Mouse (Mus musculus) embryonic facial prominence, embryonic 14.5 days (tissue): ENCODE results near the gene Apbb2. TPM values are rescaled to one million over a fixed set of nuclear protein-coding genes. Genes with fewer than 3 reads are reported as not detected.

ENCODE experiments used
- ATAC-seq: fragments of 200-750 bp; cut with Nextera tagmentation; 2 replicates; pipeline ENCODE4 v1.8.0; 2017; ENCODE audit warnings: low read depth, moderate number of reproducible peaks, moderate TSS enrichment
- DNase-seq: peaks from one replicate; pipeline ENCODE4 v3.0.0-alpha.2; 2015; ENCODE audit warnings: low spot score
- H3K27ac ChIP-seq: fragments of 300-500 bp; sonication (generic); replicated peaks from 2 replicates; pipeline ENCODE4 v1.5.1; 2014; ENCODE audit warnings: low read depth, mild to moderate bottlenecking, low read length, moderate library complexity
- H3K27me3 ChIP-seq: fragments of 300-500 bp; sonication (generic); replicated peaks from 2 replicates; pipeline ENCODE4 v1.6.1; 2014; ENCODE audit warnings: low read length; ENCODE audit not compliant: control insufficient read depth, insufficient read depth
- H3K36me3 ChIP-seq: fragments of 300-500 bp; sonication (generic); 2 replicates; pipeline ENCODE4 v1.6.1; 2014; ENCODE audit warnings: low read length, mixed read lengths; ENCODE audit not compliant: control insufficient read depth, insufficient read depth
- H3K4me1 ChIP-seq: fragments of 300-500 bp; sonication (generic); 2 replicates; pipeline ENCODE4 v1.6.1; 2014; ENCODE audit warnings: antibody characterized with exemption, low read length; ENCODE audit not compliant: control insufficient read depth, insufficient read depth
- H3K4me2 ChIP-seq: fragments of 300-500 bp; sonication (generic); 2 replicates; pipeline ENCODE4 v1.6.1; 2014; ENCODE audit warnings: low read depth, mild to moderate bottlenecking, low read length, moderate library complexity, mixed read lengths
- H3K4me3 ChIP-seq: fragments of 300-500 bp; sonication (generic); 2 replicates; pipeline ENCODE4 v1.5.1; 2014; ENCODE audit warnings: low read depth, mild to moderate bottlenecking, low read length
- H3K9ac ChIP-seq: fragments of 300-500 bp; sonication (generic); 2 replicates; pipeline ENCODE4 v1.6.1; 2014; ENCODE audit warnings: low read depth, mild to moderate bottlenecking, low read length, moderate library complexity, mixed read lengths
- H3K9me3 ChIP-seq: fragments of 300-500 bp; sonication (generic); 2 replicates; pipeline ENCODE4 v1.6.1; 2016; ENCODE audit warnings: low read length; ENCODE audit not compliant: control insufficient read depth
- WGBS: fragments of 180-500 bp; shearing (Covaris S2); extraction: QIAGEN DNeasy Blood & Tissue Kit; methylation state at CpG from one replicate; pipeline ENCODE4 v1.1.7; 2014; 5-methylcytosine and 5-hydroxymethylcytosine counted together
- polyA plus RNA-seq: library from polyadenylated mRNA; unstranded; fragments of >200 nt; fragmentation: Nextera tagmentation; extraction: Ambion mirVana; gene quantifications from 2 replicates; pipeline ENCODE4 v1.2.1, GENCODE M21; 2014

Gene Apbb2
- polyA plus RNA-seq, 1 experiment from 2014 or later, result 39.8 TPM

DNA sequence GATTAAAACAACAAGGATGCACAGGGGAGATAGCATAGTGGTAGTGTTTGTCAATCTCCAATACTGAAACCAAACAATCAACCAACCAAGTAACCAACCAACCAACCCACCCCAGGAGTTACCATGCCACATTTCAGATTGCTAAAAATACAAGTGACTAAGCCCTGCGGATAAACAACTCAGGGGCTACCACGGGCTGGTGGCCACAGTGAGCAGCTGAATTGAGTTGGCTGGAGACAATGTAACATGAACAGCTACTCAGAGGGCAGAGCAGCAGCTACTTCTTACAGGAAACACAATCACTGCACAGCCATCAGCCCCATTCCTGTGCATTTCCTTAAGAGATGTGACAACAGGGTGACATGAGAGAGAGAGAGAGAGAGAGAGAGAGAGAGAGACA is 274.4 kb downstream of the Apbb2 start:
- no peak for ATAC-seq
- no peak for DNase-seq
- Histone ChIP-seq H3K27me3 (no peaks in the 10 kb centered on the region), H3K9ac (no peak overlapping the region), H3K4me3 (no peak overlapping the region), H3K4me2 (no peak overlapping the region), H3K9me3 (no peaks in the 10 kb centered on the region), H3K36me3 (0 out of 2 replicates have a peak, but pooled peaks cover under 1% of the 10 kb centered on the region), H3K27ac (no peak overlapping the region), H3K4me1 (no peaks in the 10 kb centered on the region)
- WGBS, result 67% methylated on average over 2 of the region's 2 CpGs

DNA sequence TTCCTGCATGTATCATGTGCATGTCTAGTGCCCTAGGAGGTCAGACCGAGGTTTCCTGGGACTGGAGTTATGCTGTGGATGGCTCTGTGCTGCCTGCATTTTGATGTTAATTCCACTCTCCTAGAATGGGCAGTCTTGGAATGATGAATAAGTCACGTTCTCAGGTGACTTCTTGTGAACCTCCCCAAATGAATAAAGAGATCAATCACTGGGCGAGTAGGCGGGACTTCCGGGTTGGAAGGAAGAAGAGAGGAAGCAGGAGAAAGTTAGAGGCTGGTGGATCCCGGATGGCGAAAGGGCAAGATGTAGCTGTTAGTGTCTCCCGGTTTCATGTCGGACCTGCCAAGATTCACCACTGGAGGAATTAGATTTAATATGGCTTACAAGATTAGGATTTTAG is 276.3 kb downstream of the Apbb2 start:
- H3K36me3 ChIP-seq, result no peaks in the 10 kb centered on the region
- no peak for ATAC-seq
- H3K4me1 ChIP-seq, result peaks cover 8% of the 10 kb centered on the region
- no peak overlapping the region for H3K9ac ChIP-seq
- no peak overlapping the region for H3K4me2 ChIP-seq
- H3K4me3 ChIP-seq, result no peak overlapping the region
- no peak for DNase-seq
- no peaks in the 10 kb centered on the region for H3K9me3 ChIP-seq
- no peaks in the 10 kb centered on the region for H3K27me3 ChIP-seq
- WGBS, result 75% methylated on average over 9 of the region's 9 CpGs
- H3K27ac ChIP-seq, result no peak overlapping the region

GRCm38 (mm10) chr5:66341848-66342247 is 276.7 kb downstream of the Apbb2 start:
- no peak for DNase-seq
- WGBS, result 38% methylated on average over 10 of the region's 10 CpGs
- Histone ChIP-seq H3K9me3 (no peaks in the 10 kb centered on the region), H3K4me3 (no peak overlapping the region), H3K9ac (no peak overlapping the region), H3K27me3 (no peaks in the 10 kb centered on the region), H3K27ac (no peak overlapping the region), H3K36me3 (no peaks in the 10 kb centered on the region), H3K4me2 (no peak overlapping the region), H3K4me1 (peaks cover 13% of the 10 kb centered on the region)
- ATAC-seq, result no peak

GRCm38 (mm10) chr5:66340356-66341102 is 278.1 kb downstream of the Apbb2 start:
- no peak overlapping the region for H3K4me2 ChIP-seq
- no peaks in the 10 kb centered on the region for H3K27me3 ChIP-seq
- ATAC-seq (no peak), DNase-seq (peak; percentile 21)
- peaks cover 13% of the 10 kb centered on the region for H3K4me1 ChIP-seq
- no peak overlapping the region for H3K4me3 ChIP-seq
- no peaks in the 10 kb centered on the region for H3K9me3 ChIP-seq
- no peaks in the 10 kb centered on the region for H3K36me3 ChIP-seq
- no peak overlapping the region for H3K9ac ChIP-seq
- WGBS, result 68% methylated on average over 17 of the region's 17 CpGs
- H3K27ac ChIP-seq, result no peak overlapping the region

DNA sequence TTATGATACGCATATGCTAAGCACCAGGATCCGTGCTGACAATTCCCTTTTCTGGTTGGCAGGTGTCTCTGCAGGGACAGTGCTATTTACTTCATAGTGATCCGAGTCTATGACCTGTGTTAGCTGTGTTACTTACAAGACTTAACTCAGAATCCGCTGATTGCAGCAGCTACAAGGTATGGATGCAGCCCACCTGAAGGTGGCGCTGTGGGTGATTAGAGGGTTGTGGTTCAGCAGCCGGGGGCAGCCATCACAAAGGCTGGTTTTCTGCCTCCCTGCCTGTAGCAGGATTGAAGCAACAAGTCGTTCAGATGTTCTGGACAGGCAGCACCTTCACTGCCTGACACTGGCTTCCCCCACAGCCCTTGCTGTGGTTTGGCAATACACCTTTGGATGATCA is 280.0 kb downstream of the Apbb2 start:
- no peak for DNase-seq
- 41% methylated on average over 7 of the region's 7 CpGs for WGBS

GRCm38 (mm10) chr5:66337969-66338345 is 280.6 kb downstream of the Apbb2 start:
- no peak for DNase-seq
- 36% methylated on average over 6 of the region's 6 CpGs for WGBS
- Histone ChIP-seq H3K4me2 (peak overlapping the region; percentile 82), H3K36me3 (no peaks in the 10 kb centered on the region), H3K27me3 (no peaks in the 10 kb centered on the region), H3K27ac (no peak overlapping the region), H3K4me3 (peak overlapping the region; percentile 40), H3K4me1 (peaks cover 13% of the 10 kb centered on the region), H3K9me3 (no peaks in the 10 kb centered on the region), H3K9ac (no peak overlapping the region)
- 0 out of 2 replicates have a peak, but pooled peaks have one; percentile 7 for ATAC-seq

More for the DNA sequence above, 280.0 kb downstream of the Apbb2 start:
- Histone ChIP-seq H3K4me3 (no peak overlapping the region), H3K9me3 (no peaks in the 10 kb centered on the region), H3K27me3 (no peaks in the 10 kb centered on the region), H3K9ac (no peak overlapping the region), H3K27ac (no peak overlapping the region), H3K4me1 (peaks cover 13% of the 10 kb centered on the region), H3K36me3 (no peaks in the 10 kb centered on the region), H3K4me2 (no peak overlapping the region)
- no peak for ATAC-seq

DNA sequence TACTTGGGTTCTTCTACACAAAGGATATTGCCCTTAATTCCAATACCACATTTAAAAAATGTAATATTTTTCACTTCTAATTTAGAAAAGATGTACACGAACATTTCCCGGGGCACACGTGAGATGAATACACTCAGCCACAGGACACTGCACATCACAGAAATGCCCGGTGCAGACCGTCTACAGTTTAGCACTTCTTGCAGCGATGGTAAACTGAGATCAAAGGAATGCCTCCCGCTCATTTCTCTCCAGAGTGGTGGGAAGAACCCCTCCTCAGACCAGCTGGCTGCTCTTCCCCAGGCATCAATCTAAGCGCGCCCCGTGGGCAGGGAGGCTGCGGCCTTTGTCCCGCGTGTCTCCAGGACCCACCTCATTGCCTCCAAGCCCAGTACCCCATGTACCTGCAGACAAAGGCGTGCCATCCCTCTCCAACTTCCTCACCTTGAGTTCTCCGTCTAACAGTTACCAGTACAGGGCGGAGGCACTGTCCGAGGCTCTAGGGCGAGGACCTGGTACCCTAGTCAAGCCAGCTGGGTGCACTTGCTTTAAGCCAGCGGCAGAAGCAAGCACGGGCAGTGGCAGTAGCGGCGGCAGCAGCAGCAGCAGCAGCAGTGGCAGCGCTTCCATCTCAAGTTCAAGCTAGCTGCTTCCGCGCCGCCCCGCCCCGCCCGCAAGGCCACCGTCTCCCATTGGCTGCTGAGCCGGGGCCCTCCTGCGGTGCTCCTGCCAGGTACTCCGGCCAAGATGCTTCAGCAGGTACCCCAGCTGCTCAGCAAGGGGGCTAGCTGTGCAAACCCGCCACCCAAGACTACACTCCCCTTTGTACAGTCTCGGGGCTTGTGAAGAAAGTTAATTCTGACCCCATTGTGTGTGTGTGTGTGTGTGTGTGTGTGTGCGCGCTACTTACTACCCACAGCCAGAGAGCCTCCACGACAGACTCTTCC is 281.3 kb downstream of the Apbb2 start:
- Histone ChIP-seq H3K27ac (no peak overlapping the region), H3K4me1 (peaks cover 13% of the 10 kb centered on the region), H3K9me3 (no peaks in the 10 kb centered on the region), H3K4me3 (peak overlapping the region; percentile 40), H3K27me3 (no peaks in the 10 kb centered on the region), H3K4me2 (peak overlapping the region; percentile 82), H3K36me3 (no peaks in the 10 kb centered on the region), H3K9ac (peak overlapping the region; percentile 57)
- ATAC-seq, result peak; percentile 90
- peak; percentile 70 for DNase-seq
- WGBS, result 4% methylated on average over 36 of the region's 38 CpGs

DNA sequence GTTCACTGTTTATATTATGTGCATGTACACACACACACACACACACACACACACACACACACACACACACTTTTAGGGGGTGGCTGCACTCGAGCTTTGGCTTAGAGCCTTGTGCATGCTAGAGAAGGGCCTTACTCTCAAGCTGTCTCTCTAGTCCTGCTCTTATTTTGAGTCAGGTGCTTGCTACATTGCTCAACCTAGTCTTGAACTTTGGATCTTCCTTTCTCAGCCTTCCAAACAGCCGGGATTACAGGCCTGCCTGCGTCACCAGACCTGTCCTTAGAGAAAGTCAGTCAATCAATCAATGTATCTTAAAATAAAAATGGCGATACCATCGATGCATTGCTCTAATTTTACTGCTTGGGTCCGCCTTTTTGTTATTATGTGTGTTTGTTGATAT is 287.8 kb downstream of the Apbb2 start:
- Histone ChIP-seq H3K4me3 (no peak overlapping the region), H3K36me3 (no peaks in the 10 kb centered on the region), H3K27me3 (no peaks in the 10 kb centered on the region), H3K9ac (no peak overlapping the region), H3K27ac (no peak overlapping the region), H3K9me3 (no peaks in the 10 kb centered on the region), H3K4me1 (no peaks in the 10 kb centered on the region), H3K4me2 (no peak overlapping the region)
- 97% methylated on average over 6 of the region's 6 CpGs for WGBS
- ATAC-seq (no peak), DNase-seq (no peak)
